Mouse (Mus musculus): ENCODE measurements at regions not wholly inside any gene's neighbourhood (a gene's known extent, or its start where the extent isn't known, plus 50 kb on each side); places are given as distances from the start of the nearest gene placed in this dataset.

GRCm38 (mm10) chr4:142474626-142475025 lies 235.4 kb upstream of the Kazn start:
- no peak for ATAC-seq (replicated peaks; ENCODE audit: low FRiP score, low TSS enrichment, low read depth)
- WGBS: 86% methylated on average over 7 of the region's 7 CpGs
- no peak for DNase-seq (ENCODE audit: low spot score)

GRCm38 (mm10) chr4:142474018-142474417 lies 234.8 kb upstream of the Kazn start:
- H3K27me3 ChIP-seq (replicated peaks; ENCODE audit: control insufficient read depth, insufficient read depth, low read length): no peaks in the 10 kb centered on the region
- DNase-seq (ENCODE audit: low spot score): no peak
- H3K4me2 ChIP-seq (ENCODE audit: low read length): no peak overlapping the region
- no peak for ATAC-seq (replicated peaks; ENCODE audit: low FRiP score, low TSS enrichment, low read depth)
- no peak overlapping the region for H3K9ac ChIP-seq (ENCODE audit: low read length)
- H3K36me3 ChIP-seq (ENCODE audit: control insufficient read depth, insufficient read depth, low read length): no peaks in the 10 kb centered on the region
- 61% methylated on average over 12 of the region's 12 CpGs for whole genome bisulfite sequencing
- H3K9me3 ChIP-seq (ENCODE audit: control insufficient read depth, low read length): no peaks in the 10 kb centered on the region
- no peak overlapping the region for H3K27ac ChIP-seq (ENCODE audit: low read depth)
- peaks cover 9% of the 10 kb centered on the region; the same call in 1 of the 2 replicates for H3K4me1 ChIP-seq (replicated peaks; ENCODE audit: control insufficient read depth, insufficient read depth, low read length)
- no peak overlapping the region for H3K4me3 ChIP-seq (ENCODE audit: low read depth, low read length)

More at GRCm38 (mm10) chr4:142474626-142475025, 235.4 kb upstream of the Kazn start:
- Histone ChIP-seq H3K36me3 (ENCODE audit: control insufficient read depth, insufficient read depth, low read length) (no peaks in the 10 kb centered on the region), H3K27me3 (replicated peaks; ENCODE audit: control insufficient read depth, insufficient read depth, low read length) (no peaks in the 10 kb centered on the region), H3K9me3 (ENCODE audit: control insufficient read depth, low read length) (no peaks in the 10 kb centered on the region), H3K4me1 (replicated peaks; ENCODE audit: control insufficient read depth, insufficient read depth, low read length) (peaks cover 9% of the 10 kb centered on the region; the same call in 1 of the 2 replicates), H3K4me3 (ENCODE audit: low read depth, low read length) (no peak overlapping the region), H3K27ac (ENCODE audit: low read depth) (no peak overlapping the region), H3K4me2 (ENCODE audit: low read length) (no peak overlapping the region), H3K9ac (ENCODE audit: low read length) (no peak overlapping the region)

DNA sequence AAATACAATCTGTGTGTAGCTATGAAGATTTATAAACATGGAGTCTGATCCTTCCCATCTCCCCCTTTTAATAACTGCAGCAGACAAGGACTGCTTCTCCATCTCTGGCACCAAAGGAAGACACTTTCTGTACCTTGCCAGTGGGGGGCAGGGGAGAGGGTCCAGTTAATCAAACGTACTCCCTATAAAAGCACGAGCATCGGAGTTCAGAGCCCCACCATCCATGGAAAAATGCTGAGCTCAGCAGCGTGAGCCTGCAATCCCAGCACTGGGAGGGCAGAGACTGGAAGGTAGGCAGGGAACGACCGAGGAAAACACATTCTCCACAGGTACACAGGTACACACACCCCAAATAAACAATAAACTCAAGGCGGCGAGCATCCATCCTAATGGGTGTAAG lies 234.1 kb upstream of the Kazn start:
- ATAC-seq (replicated peaks; ENCODE audit: low FRiP score, low TSS enrichment, low read depth) (no peak), DNase-seq (ENCODE audit: low spot score) (no peak)
- Histone ChIP-seq H3K4me3 (ENCODE audit: low read depth, low read length) (no peak overlapping the region), H3K9ac (ENCODE audit: low read length) (no peak overlapping the region), H3K27me3 (replicated peaks; ENCODE audit: control insufficient read depth, insufficient read depth, low read length) (no peaks in the 10 kb centered on the region), H3K4me1 (replicated peaks; ENCODE audit: control insufficient read depth, insufficient read depth, low read length) (peaks cover 9% of the 10 kb centered on the region; the same call in 1 of the 2 replicates), H3K9me3 (ENCODE audit: control insufficient read depth, low read length) (no peaks in the 10 kb centered on the region), H3K27ac (ENCODE audit: low read depth) (no peak overlapping the region), H3K4me2 (ENCODE audit: low read length) (no peak overlapping the region), H3K36me3 (ENCODE audit: control insufficient read depth, insufficient read depth, low read length) (no peaks in the 10 kb centered on the region)
- WGBS: 85% methylated on average over 8 of the region's 8 CpGs

DNA sequence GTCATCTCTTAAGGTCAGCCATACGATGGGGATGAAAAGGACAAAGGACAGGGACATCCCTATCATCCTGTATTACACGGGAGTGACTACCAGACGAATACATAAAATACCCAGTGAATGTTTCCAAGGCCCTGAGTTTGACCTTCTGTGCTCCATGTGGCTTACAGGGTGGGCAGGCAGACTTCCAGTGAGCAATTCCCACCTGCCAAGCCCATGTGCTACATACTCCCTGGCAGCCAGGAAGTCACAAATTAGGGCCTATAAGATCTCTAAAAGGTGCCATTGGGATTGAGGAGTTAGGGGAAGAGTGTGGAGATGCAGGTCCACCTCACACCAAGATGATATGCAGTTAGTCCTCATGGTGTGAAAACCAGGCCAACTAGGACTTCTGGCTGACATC lies 233.1 kb upstream of the Kazn start:
- no peak for DNase-seq (ENCODE audit: low spot score)
- no peak overlapping the region for H3K27ac ChIP-seq (ENCODE audit: low read depth)
- no peak overlapping the region for H3K4me3 ChIP-seq (ENCODE audit: low read depth, low read length)
- H3K4me2 ChIP-seq (ENCODE audit: low read length): no peak overlapping the region
- ATAC-seq (replicated peaks; ENCODE audit: low FRiP score, low TSS enrichment, low read depth): no peak
- H3K9ac ChIP-seq (ENCODE audit: low read length): no peak overlapping the region
- H3K27me3 ChIP-seq (replicated peaks; ENCODE audit: control insufficient read depth, insufficient read depth, low read length): no peaks in the 10 kb centered on the region
- H3K9me3 ChIP-seq (ENCODE audit: control insufficient read depth, low read length): no peaks in the 10 kb centered on the region
- no peaks in the 10 kb centered on the region for H3K36me3 ChIP-seq (ENCODE audit: control insufficient read depth, insufficient read depth, low read length)
- WGBS: 84% methylated on average over 3 of the region's 3 CpGs
- peaks cover 9% of the 10 kb centered on the region; the same call in 1 of the 2 replicates for H3K4me1 ChIP-seq (replicated peaks; ENCODE audit: control insufficient read depth, insufficient read depth, low read length)

GRCm38 (mm10) chr4:142470784-142471183 lies 231.6 kb upstream of the Kazn start:
- H3K27me3 ChIP-seq (replicated peaks; ENCODE audit: control insufficient read depth, insufficient read depth, low read length): no peaks in the 10 kb centered on the region
- DNase-seq (ENCODE audit: low spot score) (no peak), ATAC-seq (replicated peaks; ENCODE audit: low FRiP score, low TSS enrichment, low read depth) (no peak)
- no peaks in the 10 kb centered on the region for H3K36me3 ChIP-seq (ENCODE audit: control insufficient read depth, insufficient read depth, low read length)
- H3K27ac ChIP-seq (ENCODE audit: low read depth): no peak overlapping the region
- H3K4me3 ChIP-seq (ENCODE audit: low read depth, low read length): no peak overlapping the region
- H3K4me1 ChIP-seq (replicated peaks; ENCODE audit: control insufficient read depth, insufficient read depth, low read length): peaks cover 9% of the 10 kb centered on the region; the same call in 1 of the 2 replicates
- no peak overlapping the region for H3K9ac ChIP-seq (ENCODE audit: low read length)
- WGBS: 89% methylated on average over 6 of the region's 6 CpGs
- H3K9me3 ChIP-seq (ENCODE audit: control insufficient read depth, low read length): no peaks in the 10 kb centered on the region
- no peak overlapping the region for H3K4me2 ChIP-seq (ENCODE audit: low read length)

GRCm38 (mm10) chr4:142467920-142468319 lies 228.7 kb upstream of the Kazn start:
- 49% methylated on average over 6 of the region's 6 CpGs for WGBS
- ATAC-seq (replicated peaks; ENCODE audit: low FRiP score, low TSS enrichment, low read depth): no peak

DNA sequence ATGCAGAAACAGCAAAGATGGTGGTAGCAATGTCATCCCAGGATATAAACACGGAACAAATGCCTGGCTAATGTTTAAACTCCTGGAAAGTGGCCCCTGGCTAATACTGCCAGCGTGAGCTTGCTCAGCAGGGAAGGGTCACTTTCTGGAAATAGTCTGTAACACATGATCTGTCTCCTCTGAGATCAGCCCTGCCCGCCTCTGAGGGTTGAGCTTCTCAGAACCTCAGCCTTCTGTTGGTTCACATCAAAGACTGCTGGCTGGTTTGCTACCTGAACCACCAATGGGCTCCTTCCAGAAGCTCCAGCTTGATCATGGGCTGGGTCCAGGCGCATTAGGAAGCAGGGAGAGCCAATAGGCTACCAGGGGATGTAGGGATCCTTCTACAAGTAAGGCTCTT lies 226.0 kb upstream of the Kazn start:
- no peak for ATAC-seq (replicated peaks; ENCODE audit: low FRiP score, low TSS enrichment, low read depth)
- Histone ChIP-seq H3K9ac (ENCODE audit: low read length) (no peak overlapping the region), H3K36me3 (ENCODE audit: control insufficient read depth, insufficient read depth, low read length) (no peaks in the 10 kb centered on the region), H3K27me3 (replicated peaks; ENCODE audit: control insufficient read depth, insufficient read depth, low read length) (no peaks in the 10 kb centered on the region), H3K4me2 (ENCODE audit: low read length) (no peak overlapping the region), H3K4me1 (replicated peaks; ENCODE audit: control insufficient read depth, insufficient read depth, low read length) (no peaks in the 10 kb centered on the region), H3K4me3 (ENCODE audit: low read depth, low read length) (no peak overlapping the region), H3K27ac (ENCODE audit: low read depth) (no peak overlapping the region), H3K9me3 (ENCODE audit: control insufficient read depth, low read length) (0 out of 2 replicates have a peak, but pooled peaks cover 3% of the 10 kb centered on the region)
- 84% methylated on average over 4 of the region's 4 CpGs for WGBS
- no peak for DNase-seq (ENCODE audit: low spot score)

More at GRCm38 (mm10) chr4:142467920-142468319, 228.7 kb upstream of the Kazn start:
- H3K9ac ChIP-seq (ENCODE audit: low read length): no peak overlapping the region
- H3K4me1 ChIP-seq (replicated peaks; ENCODE audit: control insufficient read depth, insufficient read depth, low read length): no peaks in the 10 kb centered on the region
- H3K27me3 ChIP-seq (replicated peaks; ENCODE audit: control insufficient read depth, insufficient read depth, low read length): no peaks in the 10 kb centered on the region
- H3K4me3 ChIP-seq (ENCODE audit: low read depth, low read length): no peak overlapping the region
- DNase-seq (ENCODE audit: low spot score): no peak
- no peaks in the 10 kb centered on the region for H3K36me3 ChIP-seq (ENCODE audit: control insufficient read depth, insufficient read depth, low read length)
- H3K4me2 ChIP-seq (ENCODE audit: low read length): no peak overlapping the region
- 0 out of 2 replicates have a peak, but pooled peaks cover 3% of the 10 kb centered on the region for H3K9me3 ChIP-seq (ENCODE audit: control insufficient read depth, low read length)
- H3K27ac ChIP-seq (ENCODE audit: low read depth): no peak overlapping the region

DNA sequence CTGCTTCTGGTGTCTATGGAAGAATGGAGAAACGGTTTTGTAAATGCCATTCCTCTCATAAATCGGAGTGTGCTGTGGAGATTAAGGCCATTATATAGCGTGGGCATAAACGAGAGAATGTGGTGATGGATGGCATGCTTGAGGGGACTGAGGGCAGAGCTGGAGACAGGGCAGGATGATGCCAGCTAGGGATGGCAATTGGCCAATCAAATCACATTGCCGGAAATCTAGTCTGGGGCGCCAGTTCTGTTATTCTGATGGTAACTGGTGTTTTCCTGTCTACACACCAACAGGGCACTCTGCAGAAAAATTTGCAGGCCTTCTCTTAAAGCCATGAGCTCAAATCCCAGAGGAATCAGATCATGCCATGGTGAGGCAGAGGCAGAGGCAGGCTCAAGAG lies 224.9 kb upstream of the Kazn start:
- Histone ChIP-seq H3K36me3 (ENCODE audit: control insufficient read depth, insufficient read depth, low read length) (no peaks in the 10 kb centered on the region), H3K9me3 (ENCODE audit: control insufficient read depth, low read length) (0 out of 2 replicates have a peak, but pooled peaks cover 3% of the 10 kb centered on the region), H3K4me3 (ENCODE audit: low read depth, low read length) (no peak overlapping the region), H3K4me1 (replicated peaks; ENCODE audit: control insufficient read depth, insufficient read depth, low read length) (no peaks in the 10 kb centered on the region), H3K27me3 (replicated peaks; ENCODE audit: control insufficient read depth, insufficient read depth, low read length) (no peaks in the 10 kb centered on the region), H3K9ac (ENCODE audit: low read length) (no peak overlapping the region), H3K4me2 (ENCODE audit: low read length) (no peak overlapping the region), H3K27ac (ENCODE audit: low read depth) (no peak overlapping the region)
- 88% methylated on average over 6 of the region's 6 CpGs for WGBS
- DNase-seq (ENCODE audit: low spot score) (no peak), ATAC-seq (replicated peaks; ENCODE audit: low FRiP score, low TSS enrichment, low read depth) (no peak)

- H3K9me3 ChIP-seq (ENCODE audit: control insufficient read depth, low read length): 0 out of 2 replicates have a peak, but pooled peaks cover 5% of the 10 kb centered on the region
- no peak overlapping the region for H3K4me3 ChIP-seq (ENCODE audit: low read depth, low read length)
- no peaks in the 10 kb centered on the region for H3K27me3 ChIP-seq (replicated peaks; ENCODE audit: control insufficient read depth, insufficient read depth, low read length)
- H3K4me1 ChIP-seq (replicated peaks; ENCODE audit: control insufficient read depth, insufficient read depth, low read length): no peaks in the 10 kb centered on the region
- no peaks in the 10 kb centered on the region for H3K36me3 ChIP-seq (ENCODE audit: control insufficient read depth, insufficient read depth, low read length)
- 89% methylated on average over 13 of the region's 13 CpGs for WGBS
- no peak overlapping the region for H3K9ac ChIP-seq (ENCODE audit: low read length)
- DNase-seq (ENCODE audit: low spot score): no peak
- no peak overlapping the region for H3K4me2 ChIP-seq (ENCODE audit: low read length)
- H3K27ac ChIP-seq (ENCODE audit: low read depth): no peak overlapping the region
- no peak for ATAC-seq (replicated peaks; ENCODE audit: low FRiP score, low TSS enrichment, low read depth)
Observed at GRCm38 (mm10) chr4:142460468-142461086, 221.4 kb upstream of the Kazn start.
